Mouse (Mus musculus) stomach, embryonic 14.5 days (tissue): ENCODE measurements at regions not wholly inside any gene's neighbourhood (a gene's known extent, or its start where the extent isn't known, plus 50 kb on each side); places are given as distances from the start of the nearest gene placed in this dataset.
A peak's percentile ranks its signal among the peaks of the same experiment; 100 is the strongest.
"Not testable (repeated sequence)": the region's sequence is repeated elsewhere in the genome, so short reads cannot be mapped to it uniquely, and the experiment has no call there.

Experiments
- ATAC-seq: fragments of 200-750 bp; cut with Nextera tagmentation; 2 replicates; pipeline ENCODE4 v1.8.0; 2017; ENCODE audit warnings: low read depth, moderate TSS enrichment; ENCODE audit not compliant: insufficient number of reproducible peaks, insufficient read depth, low FRiP score
- H3K27ac ChIP-seq: fragments of 300-500 bp; sonication (generic); 2 replicates; pipeline ENCODE4 v1.5.1; 2014; ENCODE audit warnings: mild to moderate bottlenecking, low read length, moderate library complexity, mixed read lengths
- H3K27me3 ChIP-seq: fragments of 300-500 bp; sonication (generic); 2 replicates; pipeline ENCODE4 v1.6.1; 2014; ENCODE audit warnings: low read length, control low read depth, mixed read lengths; ENCODE audit not compliant: control insufficient read depth, insufficient read depth
- H3K36me3 ChIP-seq: fragments of 300-500 bp; sonication (generic); 2 replicates; pipeline ENCODE4 v1.6.1; 2014; ENCODE audit warnings: mild to moderate bottlenecking, control low read depth, low read length, moderate library complexity, mixed read lengths; ENCODE audit not compliant: control insufficient read depth, insufficient read depth
- H3K4me1 ChIP-seq: fragments of 300-500 bp; sonication (generic); 2 replicates; pipeline ENCODE4 v1.6.1; 2014; ENCODE audit warnings: low read length, control low read depth, mixed read lengths; ENCODE audit not compliant: control insufficient read depth, insufficient read depth
- H3K4me2 ChIP-seq: fragments of 300-500 bp; sonication (generic); replicated peaks from 2 replicates; pipeline ENCODE4 v1.6.1; 2014; ENCODE audit warnings: low read depth, low read length, control low read depth
- H3K4me3 ChIP-seq: fragments of 300-500 bp; sonication (generic); 2 replicates; pipeline ENCODE4 v1.5.1; 2014; ENCODE audit warnings: low read depth, low read length, control low read depth
- H3K9ac ChIP-seq: fragments of 300-500 bp; sonication (generic); replicated peaks from 2 replicates; pipeline ENCODE4 v1.6.1; 2014; ENCODE audit warnings: low read depth, mild to moderate bottlenecking, control low read depth, low read length, moderate library complexity, mixed read lengths
- H3K9me3 ChIP-seq: fragments of 300-500 bp; sonication (generic); 2 replicates; pipeline ENCODE4 v1.6.1; 2016; ENCODE audit warnings: low read depth, low read length, control low read depth; ENCODE audit not compliant: control insufficient read depth
- WGBS: fragments of 180-500 bp; shearing (Covaris S2); extraction: QIAGEN DNeasy Blood & Tissue Kit; methylation state at CpG from one replicate; pipeline ENCODE4 v1.1.7; 2014; 5-methylcytosine and 5-hydroxymethylcytosine counted together

- 71% methylated on average over 3 of the region's 3 CpGs for WGBS
- Histone ChIP-seq H3K4me1 (no peaks in the 10 kb centered on the region), H3K9ac (no peak overlapping the region), H3K27ac (no peak overlapping the region), H3K9me3 (no peaks in the 10 kb centered on the region), H3K36me3 (no peaks in the 10 kb centered on the region), H3K4me2 (no peak overlapping the region), H3K27me3 (no peaks in the 10 kb centered on the region), H3K4me3 (no peak overlapping the region)
- no peak for ATAC-seq
Measured at GRCm38 (mm10) chr11:25042763-25043162, 964.9 kb downstream of the Bcl11a start.

GRCm38 (mm10) chr11:25045339-25045738 is 967.5 kb downstream of the Bcl11a start:
- H3K4me2 ChIP-seq: no peak overlapping the region
- no peaks in the 10 kb centered on the region for H3K27me3 ChIP-seq
- no peaks in the 10 kb centered on the region for H3K36me3 ChIP-seq
- H3K4me3 ChIP-seq: no peak overlapping the region
- no peak for ATAC-seq
- 53% methylated on average over 3 of the region's 3 CpGs for WGBS
- H3K9me3 ChIP-seq: no peaks in the 10 kb centered on the region
- no peak overlapping the region for H3K27ac ChIP-seq
- no peaks in the 10 kb centered on the region for H3K4me1 ChIP-seq
- H3K9ac ChIP-seq: no peak overlapping the region

GRCm38 (mm10) chr11:25045977-25046376 is 968.1 kb downstream of the Bcl11a start:
- H3K4me2 ChIP-seq: no peak overlapping the region
- no peak overlapping the region for H3K27ac ChIP-seq
- no peak overlapping the region for H3K9ac ChIP-seq
- H3K27me3 ChIP-seq: no peaks in the 10 kb centered on the region
- ATAC-seq: no peak
- WGBS: 55% methylated on average over 7 of the region's 7 CpGs
- H3K4me3 ChIP-seq: no peak overlapping the region
- no peaks in the 10 kb centered on the region for H3K36me3 ChIP-seq
- H3K9me3 ChIP-seq: no peaks in the 10 kb centered on the region
- no peaks in the 10 kb centered on the region for H3K4me1 ChIP-seq

- Histone ChIP-seq H3K4me1 (peaks cover 3% of the 10 kb centered on the region), H3K36me3 (no peaks in the 10 kb centered on the region), H3K27ac (no peak overlapping the region), H3K4me2 (no peak overlapping the region), H3K27me3 (no peaks in the 10 kb centered on the region), H3K9me3 (peaks cover 3% of the 10 kb centered on the region; the same call in 1 of the 2 replicates), H3K9ac (no peak overlapping the region), H3K4me3 (no peak overlapping the region)
- ATAC-seq: no peak
- WGBS: 79% methylated on average over 2 of the region's 2 CpGs
Measured at GRCm38 (mm10) chr11:25055698-25056097, 977.8 kb downstream of the Bcl11a start.

- H3K4me2 ChIP-seq: peak overlapping the region; percentile 30; the same call in 1 of the 2 replicates
- H3K36me3 ChIP-seq: no peaks in the 10 kb centered on the region
- peaks cover 3% of the 10 kb centered on the region for H3K4me1 ChIP-seq
- no peak overlapping the region for H3K9ac ChIP-seq
- no peaks in the 10 kb centered on the region for H3K27me3 ChIP-seq
- H3K4me3 ChIP-seq: no peak overlapping the region
- ATAC-seq: peak; percentile 86; the same call in 1 of the 2 replicates
- under 1% methylated on average over 7 of the region's 7 CpGs for WGBS
- peak overlapping the region; percentile 45; the same call in 1 of the 2 replicates for H3K27ac ChIP-seq
- H3K9me3 ChIP-seq: peaks cover 3% of the 10 kb centered on the region; the same call in 1 of the 2 replicates
Measured at GRCm38 (mm10) chr11:25057093-25057521, 979.3 kb downstream of the Bcl11a start.

- H3K36me3 ChIP-seq: no peaks in the 10 kb centered on the region
- no peak overlapping the region for H3K4me3 ChIP-seq
- no peak overlapping the region for H3K9ac ChIP-seq
- H3K4me1 ChIP-seq: peaks cover 3% of the 10 kb centered on the region
- peak; percentile 10; the same call in 1 of the 2 replicates for ATAC-seq
- H3K9me3 ChIP-seq: peaks cover 3% of the 10 kb centered on the region; the same call in 1 of the 2 replicates
- H3K27ac ChIP-seq: peak overlapping the region; percentile 45
- 20% methylated on average over 2 of the region's 2 CpGs for WGBS
- peak overlapping the region; percentile 30; the same call in 1 of the 2 replicates for H3K4me2 ChIP-seq
- H3K27me3 ChIP-seq: no peaks in the 10 kb centered on the region
Measured at GRCm38 (mm10) chr11:25057543-25057942, 979.7 kb downstream of the Bcl11a start.

GRCm38 (mm10) chr11:25063042-25063441 is 985.2 kb downstream of the Bcl11a start:
- WGBS: 21% methylated on average over 4 of the region's 4 CpGs
- Histone ChIP-seq H3K27ac (no peak overlapping the region; the same call in 1 of the 2 replicates), H3K9me3 (no peaks in the 10 kb centered on the region), H3K4me1 (no peaks in the 10 kb centered on the region), H3K27me3 (no peaks in the 10 kb centered on the region), H3K4me3 (no peak overlapping the region), H3K36me3 (no peaks in the 10 kb centered on the region), H3K9ac (no peak overlapping the region), H3K4me2 (no peak overlapping the region)
- ATAC-seq: no peak

GRCm38 (mm10) chr11:25063978-25064377 is 986.1 kb downstream of the Bcl11a start:
- Histone ChIP-seq H3K27ac (no peak overlapping the region), H3K36me3 (no peaks in the 10 kb centered on the region), H3K4me1 (no peaks in the 10 kb centered on the region), H3K27me3 (no peaks in the 10 kb centered on the region), H3K9me3 (no peaks in the 10 kb centered on the region), H3K4me2 (no peak overlapping the region), H3K9ac (no peak overlapping the region), H3K4me3 (no peak overlapping the region)
- 0 out of 2 replicates have a peak, but pooled peaks have one; percentile 18 for ATAC-seq
- 27% methylated on average over 2 of the region's 2 CpGs for WGBS

- WGBS: 94% methylated on average over 3 of the region's 3 CpGs
- H3K4me2 ChIP-seq, ATAC-seq, H3K36me3 ChIP-seq, H3K4me1 ChIP-seq, H3K27me3 ChIP-seq, H3K27ac ChIP-seq, H3K9me3 ChIP-seq, H3K4me3 ChIP-seq, H3K9ac ChIP-seq: not testable (repeated sequence)
Measured at GRCm38 (mm10) chr11:25099976-25100375, 1022.1 kb downstream of the Bcl11a start.
